Mouse (Mus musculus) thymus, postnatal 0 days (tissue): ENCODE measurements around the gene Enoph1. TPM values are rescaled to one million over a fixed set of nuclear protein-coding genes. Genes with fewer than 3 reads are reported as not detected.

Experiments
- DNase-seq: peaks from one replicate; pipeline ENCODE4 v3.0.0-alpha.2; 2015; ENCODE audit warnings: low spot score
- polyA plus RNA-seq: library from polyadenylated mRNA; unstranded; fragments of >200 nt; fragmentation: Nextera tagmentation; extraction: Ambion mirVana; gene quantifications from 2 replicates; pipeline ENCODE4 v1.2.1, GENCODE M21; 2015

Enoph1 gene
- polyA plus RNA-seq, 1 experiment from 2014 or later: 35.1 TPM

DNA sequence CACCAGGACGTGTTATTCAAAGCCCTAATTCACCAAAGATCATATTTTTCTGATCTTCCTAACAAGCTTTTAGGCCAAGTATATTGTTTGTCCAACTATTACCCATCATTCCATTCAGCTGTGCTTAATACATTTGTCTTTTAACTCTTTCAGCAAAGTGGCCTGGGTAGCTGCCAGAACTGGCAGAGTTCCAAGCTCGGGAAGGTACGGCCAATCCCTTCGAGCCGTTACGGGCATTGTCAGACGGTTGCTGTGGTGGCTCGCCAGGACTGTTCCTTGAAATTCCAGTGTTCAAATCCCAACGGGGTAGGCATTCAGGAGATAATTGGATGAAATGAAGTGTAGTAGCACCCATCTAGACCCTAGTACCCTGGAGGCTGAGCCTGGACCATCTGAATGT is 32.8 kb downstream of the Enoph1 start:
- no peak for DNase-seq

DNA sequence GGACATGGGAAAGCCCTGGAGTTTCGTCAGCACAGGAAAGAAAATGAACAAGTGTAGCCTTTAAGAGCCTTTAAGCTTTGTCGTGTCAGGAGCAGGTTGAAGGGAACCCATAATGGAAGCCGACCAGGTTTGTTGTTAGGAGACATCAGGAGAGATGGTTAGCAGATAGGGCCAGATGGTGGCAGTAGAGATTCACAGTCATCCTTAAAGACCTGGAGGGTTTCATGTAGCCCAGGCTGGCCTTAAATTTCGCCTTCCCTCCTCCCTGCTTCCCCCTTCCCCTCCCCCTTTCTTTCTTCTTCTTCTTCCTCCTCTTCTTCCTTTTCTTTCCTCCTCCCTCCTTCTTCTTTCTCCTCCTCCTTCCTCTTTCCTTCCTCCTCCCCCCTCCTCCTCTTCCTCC is 34.8 kb downstream of the Enoph1 start:
- peak; percentile 18 for DNase-seq

DNA sequence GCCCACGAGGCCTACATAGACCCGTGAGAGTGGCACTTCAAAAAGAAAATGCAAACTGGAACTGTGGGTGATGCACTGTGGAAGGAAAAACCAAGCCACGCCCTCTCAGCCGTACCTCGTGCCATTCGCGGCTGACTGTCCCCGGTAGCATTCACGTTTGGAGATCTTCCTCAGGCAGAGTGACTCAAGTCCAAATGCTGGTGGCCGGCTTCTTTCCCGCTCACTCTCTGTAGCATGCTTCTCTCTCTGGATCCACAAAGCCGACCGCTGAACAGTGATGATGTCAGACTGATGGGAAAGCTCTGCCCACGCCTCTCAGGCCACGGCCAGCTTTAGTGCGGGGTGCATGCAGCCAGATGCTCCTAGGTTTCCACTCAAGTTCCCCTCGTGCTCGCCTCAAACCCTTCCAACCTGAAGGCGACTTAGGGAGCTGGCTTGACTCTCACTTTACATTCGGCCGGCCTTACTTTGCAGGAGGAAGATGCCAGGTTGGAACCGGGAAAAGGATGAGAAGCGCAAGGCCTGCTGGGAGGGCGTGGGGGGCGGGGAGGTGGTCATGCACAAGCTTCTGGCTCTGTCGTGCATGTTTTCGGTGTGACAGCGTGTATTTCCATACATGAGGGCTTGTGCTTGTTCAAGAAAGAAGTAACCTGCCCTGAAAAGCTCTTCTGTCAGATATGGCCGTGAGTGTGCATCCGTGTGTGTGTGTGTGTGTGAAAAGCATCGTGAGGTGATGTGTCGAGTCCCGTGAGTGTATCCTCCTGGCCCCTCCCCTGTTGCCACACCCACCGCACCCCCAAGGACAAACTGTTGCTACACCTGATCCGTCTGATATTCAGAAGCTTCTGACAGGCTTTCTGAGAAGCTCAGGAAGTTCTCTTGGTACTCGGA is 39.5 kb downstream of the Enoph1 start:
- peak; percentile 9 for DNase-seq

DNA sequence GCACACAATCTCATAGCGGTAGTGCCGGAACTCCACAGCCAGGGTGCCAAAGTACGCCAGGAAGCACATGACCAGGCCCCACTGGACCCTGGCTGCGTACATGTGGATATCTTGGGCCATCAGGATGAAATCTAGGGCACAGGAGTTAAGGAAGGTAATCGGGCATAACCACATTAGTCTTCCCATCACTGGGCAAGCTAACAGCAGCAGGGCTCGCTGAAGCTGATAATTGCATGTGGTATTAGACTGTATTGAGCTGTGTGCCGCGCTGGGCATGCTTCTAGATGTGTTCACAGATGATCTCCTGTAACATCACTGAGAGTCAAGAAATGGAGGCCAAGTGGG is 40.1 kb downstream of the Enoph1 start:
- no peak for DNase-seq

DNA sequence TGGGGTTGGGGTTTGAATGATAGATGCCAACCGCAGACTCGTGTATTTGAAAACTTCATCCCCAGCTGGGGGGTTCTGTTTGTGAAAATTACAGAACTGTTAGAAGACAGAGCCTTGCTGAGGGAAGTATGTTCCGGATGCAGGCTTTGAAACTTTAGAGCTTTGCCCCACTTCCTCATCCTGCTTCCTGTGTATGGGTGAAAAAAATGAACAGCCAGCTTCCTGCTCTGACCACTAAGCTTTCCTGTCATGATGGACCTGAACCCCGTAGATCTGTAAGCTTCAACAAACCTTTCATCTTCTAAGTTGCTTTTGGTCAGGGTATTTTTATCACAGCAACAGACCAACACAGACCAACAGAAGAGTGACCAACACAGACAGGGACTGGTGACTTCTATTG is 42.2 kb downstream of the Enoph1 start:
- peak; percentile 59 for DNase-seq

DNA sequence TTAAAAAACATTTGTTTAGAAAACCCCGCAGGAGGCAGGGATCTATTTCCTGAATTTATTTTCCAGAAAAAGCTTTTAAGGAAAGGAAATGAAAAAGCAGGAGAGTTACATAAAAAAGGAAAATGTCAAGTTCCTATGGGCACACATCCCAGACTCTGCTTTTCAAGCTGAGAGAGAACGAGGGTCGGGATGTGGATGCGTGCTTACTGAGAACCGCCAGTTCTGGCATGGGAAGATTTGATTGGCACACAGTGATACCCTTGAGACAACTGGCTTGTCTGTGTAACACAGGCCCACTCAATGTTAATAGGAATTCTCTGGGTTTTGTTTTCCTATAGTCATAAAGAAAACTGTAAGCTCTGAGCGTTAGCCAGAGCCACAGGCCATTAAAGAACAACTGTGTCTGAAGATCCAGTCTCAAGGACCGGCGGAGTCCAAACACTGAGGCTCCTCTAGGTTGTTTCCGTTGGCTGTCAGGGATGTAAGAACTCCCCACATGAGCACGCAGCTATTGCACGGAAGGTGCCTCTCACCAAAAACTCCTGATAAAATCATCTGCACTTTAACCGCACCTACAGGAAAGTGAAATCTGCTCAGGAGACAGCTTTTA is 44.3 kb downstream of the Enoph1 start:
- DNase-seq: no peak

DNA sequence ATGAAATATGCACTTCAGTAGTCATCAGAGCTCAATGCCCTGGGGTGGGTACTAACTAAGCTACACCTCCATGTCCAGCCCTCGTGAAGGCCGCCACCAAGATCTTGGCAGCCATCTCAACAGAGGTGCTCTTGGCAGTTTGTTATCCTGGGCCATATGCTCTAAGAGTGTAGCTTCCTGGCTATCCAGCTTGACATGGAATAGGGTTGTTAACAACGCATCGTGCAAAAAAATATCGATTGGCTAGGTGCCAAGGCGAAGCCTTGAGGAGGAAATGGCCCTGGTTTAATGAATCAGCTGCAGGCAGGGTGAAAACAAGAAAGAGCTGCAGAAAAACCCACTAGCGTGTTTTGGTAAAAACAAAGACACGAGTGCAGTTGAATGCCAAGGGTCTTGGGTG is 45.3 kb downstream of the Enoph1 start:
- no peak for DNase-seq

DNA sequence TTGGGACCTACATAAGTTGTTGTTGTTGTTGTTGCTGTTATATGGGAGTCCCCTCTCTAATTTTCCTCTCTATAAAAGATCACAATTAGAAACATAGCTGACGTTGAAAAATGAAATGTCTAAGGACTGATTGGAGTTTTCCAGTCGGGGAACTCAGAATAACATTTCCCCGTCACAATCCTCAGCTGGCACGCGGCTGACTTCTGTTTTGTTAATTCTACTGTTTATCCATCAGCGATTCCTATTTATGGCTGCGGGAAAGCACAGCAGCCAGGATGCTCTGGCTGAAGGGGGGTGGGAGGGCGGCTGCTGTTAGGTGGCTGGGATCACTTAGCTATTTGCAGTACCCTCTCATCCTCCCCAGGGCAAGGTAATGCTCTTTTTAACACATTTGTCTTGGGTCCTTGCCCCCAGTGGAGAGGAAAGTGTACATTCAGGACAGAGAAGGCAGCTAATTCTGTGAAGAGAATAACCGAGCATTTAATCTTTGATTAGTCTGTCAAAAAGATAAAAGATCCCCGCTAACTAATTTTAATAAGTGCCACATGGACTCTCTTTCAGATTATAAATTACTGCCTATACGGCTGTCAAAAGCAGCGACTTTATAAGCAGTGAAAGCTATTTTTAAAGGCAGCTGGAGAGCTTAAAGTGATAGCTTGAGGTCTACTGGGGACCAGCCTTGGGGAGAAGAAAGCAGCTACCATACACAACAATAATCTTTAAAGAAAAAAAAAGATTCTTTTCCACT is 50.9 kb downstream of the Enoph1 start:
- DNase-seq: no peak

DNA sequence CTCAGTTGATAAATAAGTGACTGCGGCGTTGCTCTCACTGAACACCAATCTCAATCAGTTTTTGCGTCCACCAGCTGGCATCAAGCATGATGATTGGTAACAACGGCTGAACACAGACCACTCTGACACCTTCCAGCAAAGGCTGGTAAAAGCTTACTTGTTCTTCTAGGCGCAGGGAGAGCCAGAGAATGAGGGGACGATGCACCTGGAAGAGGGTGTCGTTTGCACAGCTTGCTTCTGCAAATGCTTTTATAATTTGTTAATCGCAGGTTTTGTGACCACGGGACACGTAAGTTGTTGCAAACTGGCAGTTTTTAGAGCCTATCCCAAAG is 51.4 kb downstream of the Enoph1 start:
- no peak for DNase-seq

DNA sequence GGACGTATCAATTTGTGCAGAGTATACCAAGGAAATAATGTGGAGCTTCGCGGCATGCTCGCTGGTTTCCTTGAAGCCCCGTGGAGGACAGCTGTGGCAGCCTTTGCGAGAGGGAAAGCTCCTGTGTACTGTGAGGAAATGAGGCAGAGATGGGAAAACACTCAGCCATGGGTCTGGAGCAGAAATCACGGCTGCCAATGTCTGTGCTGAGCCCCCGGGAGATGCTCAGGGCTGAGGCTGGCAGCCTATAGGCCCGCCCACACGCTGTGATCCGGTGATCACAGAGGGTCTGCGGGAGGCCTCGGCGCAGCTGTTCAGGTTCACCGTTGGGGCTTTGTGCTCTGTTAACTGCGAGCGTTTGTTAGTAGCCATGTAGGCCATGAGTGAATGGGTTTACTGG is 51.8 kb downstream of the Enoph1 start:
- DNase-seq: peak; percentile 67

DNA sequence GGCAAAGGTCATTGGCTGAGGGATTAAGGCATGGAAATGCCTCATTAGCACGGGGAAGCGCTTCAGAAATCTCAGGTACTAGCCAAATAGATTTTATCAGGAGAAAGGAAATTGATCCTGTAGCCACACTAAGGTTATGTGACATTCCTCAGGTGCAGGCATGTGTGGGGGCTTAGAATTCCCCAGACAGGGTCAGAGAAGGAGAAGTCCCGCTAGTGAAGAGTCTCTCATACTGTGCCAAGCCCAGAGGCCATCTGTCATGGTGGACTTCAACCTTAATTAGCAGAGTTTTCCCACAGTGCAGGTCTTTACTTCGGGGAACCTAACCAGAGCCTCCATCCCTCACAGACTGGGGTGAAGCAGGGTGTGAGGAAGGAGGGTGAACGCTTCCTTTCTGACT is 57.2 kb downstream of the Enoph1 start:
- no peak for DNase-seq

DNA sequence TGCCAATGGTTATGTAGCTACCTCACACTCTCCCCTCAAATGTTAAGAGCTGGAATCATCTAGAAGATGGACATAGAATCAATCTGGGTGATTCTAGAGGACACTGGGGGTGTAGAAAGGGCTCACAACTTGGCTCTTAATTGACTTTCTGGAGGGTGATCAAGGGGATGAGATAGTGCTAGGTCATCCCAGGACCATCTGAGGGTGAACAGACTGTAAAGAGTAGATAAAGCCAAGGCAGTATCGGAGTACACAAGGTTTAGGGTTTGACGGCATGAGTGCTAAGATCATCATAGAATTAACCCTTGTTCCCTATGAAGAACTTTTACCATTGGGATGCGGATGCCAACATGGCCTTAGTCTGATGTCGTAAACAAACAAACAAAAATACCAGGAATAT is 58.2 kb downstream of the Enoph1 start:
- no peak for DNase-seq

DNA sequence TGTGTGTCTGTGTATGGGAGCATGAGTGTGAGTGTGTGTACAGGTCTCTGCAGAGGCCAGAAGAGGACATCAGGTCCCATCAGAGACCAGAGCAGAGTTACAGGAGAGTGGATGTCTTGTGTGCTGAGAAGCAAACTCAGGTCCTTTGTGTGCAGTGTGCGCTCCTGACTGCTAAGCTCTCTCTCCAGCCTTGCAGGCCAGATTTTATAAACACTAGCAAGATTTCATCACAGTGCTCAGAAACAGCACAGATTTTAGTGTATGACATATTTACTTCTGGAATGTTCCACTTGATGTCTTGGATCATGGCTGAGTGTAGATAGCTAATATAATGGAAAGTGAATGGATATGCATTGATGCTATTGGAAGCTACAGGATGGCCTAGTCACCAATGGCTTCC is 62.6 kb downstream of the Enoph1 start:
- DNase-seq: no peak

DNA sequence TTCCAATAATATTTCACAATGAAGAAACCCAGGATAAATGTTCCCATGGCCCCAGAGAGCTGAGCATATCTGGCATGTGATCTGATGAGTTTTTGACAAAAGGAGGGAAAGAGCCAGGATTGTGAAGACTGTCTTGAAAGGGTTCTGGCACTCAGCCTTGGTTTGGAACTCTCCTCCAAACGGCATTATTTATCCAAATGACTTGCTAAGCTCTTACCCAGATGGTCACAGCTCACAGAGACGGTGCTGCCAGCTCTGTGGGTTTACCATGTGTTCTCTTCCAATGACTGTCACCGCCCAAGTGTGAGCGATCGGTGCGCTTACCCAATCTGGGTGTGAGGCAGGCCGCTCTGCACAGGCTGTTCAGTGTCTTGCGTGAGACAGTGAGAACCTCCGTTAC is 69.1 kb downstream of the Enoph1 start:
- DNase-seq: no peak

DNA sequence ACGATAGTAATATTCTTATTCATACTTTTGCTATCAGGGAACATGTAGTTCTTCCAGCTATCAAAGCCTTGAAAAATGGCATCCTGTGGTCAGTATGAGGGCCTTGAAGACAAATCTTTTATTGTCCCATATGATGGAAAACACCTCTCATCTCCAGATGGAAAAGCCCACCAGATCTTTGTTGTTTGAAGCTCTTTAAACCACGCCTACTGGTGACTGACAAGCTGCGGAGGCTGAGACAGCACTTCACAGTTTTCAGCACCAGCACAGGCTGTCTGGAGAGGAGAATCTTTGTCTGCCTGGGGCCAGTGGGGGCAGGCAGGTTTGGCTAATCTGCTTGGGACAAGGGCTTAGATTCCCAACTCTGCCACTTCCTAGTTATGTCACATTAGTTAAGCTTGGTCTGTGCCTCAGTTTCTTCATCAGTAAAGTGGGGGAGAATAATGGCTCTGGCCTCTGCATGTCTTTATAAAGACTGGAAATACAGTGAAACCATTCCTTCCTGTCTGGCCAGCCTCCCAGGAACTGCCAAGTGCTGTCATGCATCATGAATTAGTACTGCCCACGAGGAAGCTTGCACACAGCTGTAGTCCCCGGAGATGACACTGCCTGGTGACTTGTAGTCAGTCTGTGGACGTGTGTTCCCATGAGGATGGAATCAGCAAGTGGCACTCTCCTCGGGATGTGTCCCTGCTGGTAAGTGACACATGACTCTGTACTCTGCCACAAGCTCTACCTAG is 69.9 kb downstream of the Enoph1 start:
- no peak for DNase-seq

DNA sequence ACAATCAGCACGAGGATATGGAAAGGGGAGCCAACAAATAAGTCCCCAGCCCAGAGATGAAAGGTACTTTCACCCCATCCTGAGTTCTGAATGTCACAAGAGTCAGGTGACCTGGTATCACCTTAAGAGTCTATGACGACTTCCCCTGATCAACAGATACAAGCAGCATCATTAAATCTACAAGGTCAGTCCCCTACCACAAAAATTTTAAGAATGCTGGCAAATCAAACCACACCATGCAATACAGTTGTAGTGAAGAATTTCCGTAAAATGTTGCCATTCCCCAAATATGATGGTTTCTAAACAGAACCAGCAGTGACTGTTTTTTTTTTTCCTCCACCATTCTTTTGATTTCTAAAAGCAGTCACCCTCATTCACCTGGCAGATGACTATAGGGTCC is 70.8 kb downstream of the Enoph1 start:
- DNase-seq: no peak

DNA sequence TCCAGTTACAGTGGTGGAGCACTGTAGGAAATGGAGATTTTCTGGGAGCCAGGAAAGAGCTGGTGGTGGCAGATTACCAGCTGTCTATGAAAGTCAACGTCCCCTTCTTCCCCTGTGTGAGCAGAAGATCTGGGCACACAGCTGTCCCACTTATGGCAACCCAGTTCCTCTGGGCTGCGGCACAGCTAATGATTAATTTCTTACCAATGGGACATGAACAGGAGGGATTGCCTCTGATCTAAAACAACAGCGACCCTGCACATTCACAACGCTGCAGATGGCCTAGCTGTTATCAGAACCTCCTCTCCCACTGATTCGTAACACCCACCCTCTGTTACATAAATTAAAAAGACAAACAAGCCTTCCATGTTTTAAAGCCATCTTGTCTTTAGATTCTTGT is 73.6 kb downstream of the Enoph1 start:
- no peak for DNase-seq

Other genes starting within 250 kb of the Enoph1 start
- 0.18 and 0.23 TPM in 2 replicates for gene Vamp9, start 133.7 kb upstream of the Enoph1 start, polyA plus RNA-seq
- 120 and 167 TPM in 2 replicates for gene Hnrnpd, start 61.0 kb upstream of the Enoph1 start, polyA plus RNA-seq
- 2.4 TPM in 2 replicates for gene 4930524J08Rik, start 60.9 kb upstream of the Enoph1 start, polyA plus RNA-seq
- 101 and 125 TPM in 2 replicates for gene Hnrnpdl, start 321 bp upstream of the Enoph1 start, polyA plus RNA-seq
- gene Tmem150c, start 119.8 kb downstream of the Enoph1 start, polyA plus RNA-seq: 8.7 and 9.8 TPM in 2 replicates